Mouse (Mus musculus) hindbrain, embryonic 10.5 days (tissue): ENCODE measurements around the gene C9orf72. TPM values are rescaled to one million over a fixed set of nuclear protein-coding genes. Genes with fewer than 3 reads are reported as not detected.

Source experiments
- DNase-seq: peaks from one replicate; pipeline ENCODE4 v3.0.0-alpha.2; 2017; ENCODE audit warnings: low spot score
- H3K27ac ChIP-seq: fragments of 300-500 bp; sonication (generic); 2 replicates; pipeline ENCODE4 v1.5.1; 2016; ENCODE audit warnings: mild to moderate bottlenecking, moderate library complexity
- H3K27me3 ChIP-seq: fragments of 300-500 bp; sonication (generic); 2 replicates; pipeline ENCODE4 v1.6.1; 2016; ENCODE audit warnings: mild to moderate bottlenecking; ENCODE audit not compliant: poor library complexity, insufficient read depth, severe bottlenecking
- H3K36me3 ChIP-seq: fragments of 300-500 bp; sonication (generic); 2 replicates; pipeline ENCODE4 v1.6.1; 2016; ENCODE audit warnings: mild to moderate bottlenecking, moderate library complexity
- H3K4me1 ChIP-seq: fragments of 300-500 bp; sonication (generic); replicated peaks from 2 replicates; pipeline ENCODE4 v1.6.1; 2016; ENCODE audit warnings: mild to moderate bottlenecking
- H3K4me3 ChIP-seq: fragments of 300-500 bp; sonication (generic); 2 replicates; pipeline ENCODE4 v1.5.1; 2016; ENCODE audit warnings: mild to moderate bottlenecking, moderate library complexity
- H3K9me3 ChIP-seq: fragments of 300-500 bp; sonication (generic); 2 replicates; pipeline ENCODE4 v1.6.1; 2016; ENCODE audit warnings: mild to moderate bottlenecking, moderate library complexity
- WGBS: fragments of 180-500 bp; shearing (Covaris S2); methylation state at CpG from one replicate; pipeline ENCODE4 v1.1.7; 2016; 5-methylcytosine and 5-hydroxymethylcytosine counted together
- polyA plus RNA-seq: library from polyadenylated mRNA; unstranded; fragments of >200 nt; fragmentation: Nextera tagmentation; extraction: Ambion mirVana; gene quantifications from 2 replicates; pipeline ENCODE4 v1.2.1, GENCODE M21; 2016

C9orf72 gene
- polyA plus RNA-seq, 1 experiment from 2014 or later: 19.5 TPM

GRCm38 (mm10) chr4:35146597-35146996 lies 79.4 kb downstream of the C9orf72 start:
- H3K27me3 ChIP-seq: no peaks in the 10 kb centered on the region
- WGBS: 93% methylated on average over 5 of the region's 5 CpGs
- H3K4me3 ChIP-seq: no peak overlapping the region
- DNase-seq: no peak
- no peaks in the 10 kb centered on the region for H3K36me3 ChIP-seq
- H3K4me1 ChIP-seq: no peaks in the 10 kb centered on the region
- H3K9me3 ChIP-seq: no peaks in the 10 kb centered on the region
- H3K27ac ChIP-seq: no peak overlapping the region

DNA sequence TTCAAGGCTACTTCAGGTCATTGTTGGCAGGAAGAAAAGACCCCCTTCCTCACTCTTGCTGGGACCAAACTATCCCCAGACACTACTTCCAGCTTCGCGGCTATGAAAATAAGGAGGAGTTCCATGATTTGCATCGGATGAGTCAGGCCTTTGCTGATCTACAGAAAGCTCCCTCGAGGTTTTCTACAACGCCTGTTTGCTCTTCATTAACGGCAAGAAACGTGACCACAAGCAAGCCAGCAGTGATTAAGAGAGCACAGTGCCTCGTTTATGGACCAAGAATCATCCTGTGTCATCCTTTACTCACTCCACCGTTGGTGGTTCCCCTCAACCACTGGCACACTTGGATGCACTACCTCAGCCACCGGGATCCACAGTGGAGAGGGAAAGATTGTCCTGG lies 80.2 kb downstream of the C9orf72 start:
- Histone ChIP-seq H3K27me3 (no peaks in the 10 kb centered on the region), H3K9me3 (no peaks in the 10 kb centered on the region), H3K27ac (no peak overlapping the region), H3K4me3 (no peak overlapping the region), H3K4me1 (no peaks in the 10 kb centered on the region), H3K36me3 (no peaks in the 10 kb centered on the region)
- no peak for DNase-seq
- 86% methylated on average over 10 of the region's 10 CpGs for WGBS

- 82% methylated on average over 12 of the region's 12 CpGs for WGBS
- DNase-seq: no peak
- H3K27ac ChIP-seq: no peak overlapping the region
- no peaks in the 10 kb centered on the region for H3K4me1 ChIP-seq
- no peaks in the 10 kb centered on the region for H3K27me3 ChIP-seq
- H3K36me3 ChIP-seq: no peaks in the 10 kb centered on the region
- no peaks in the 10 kb centered on the region for H3K9me3 ChIP-seq
- no peak overlapping the region for H3K4me3 ChIP-seq
Observed at GRCm38 (mm10) chr4:35143472-35144102, 82.4 kb downstream of the C9orf72 start.

Other genes starting within 250 kb of the C9orf72 start
- 0.26 and 0.41 TPM in 2 replicates for gene Ifnk, start 74.1 kb downstream of the C9orf72 start, polyA plus RNA-seq
- gene Mob3b, start 68.7 kb downstream of the C9orf72 start, polyA plus RNA-seq: 13.1 and 19.6 TPM in 2 replicates